ENCODE assay signal across 9 mouse cellular contexts in the genomic region with DNA sequence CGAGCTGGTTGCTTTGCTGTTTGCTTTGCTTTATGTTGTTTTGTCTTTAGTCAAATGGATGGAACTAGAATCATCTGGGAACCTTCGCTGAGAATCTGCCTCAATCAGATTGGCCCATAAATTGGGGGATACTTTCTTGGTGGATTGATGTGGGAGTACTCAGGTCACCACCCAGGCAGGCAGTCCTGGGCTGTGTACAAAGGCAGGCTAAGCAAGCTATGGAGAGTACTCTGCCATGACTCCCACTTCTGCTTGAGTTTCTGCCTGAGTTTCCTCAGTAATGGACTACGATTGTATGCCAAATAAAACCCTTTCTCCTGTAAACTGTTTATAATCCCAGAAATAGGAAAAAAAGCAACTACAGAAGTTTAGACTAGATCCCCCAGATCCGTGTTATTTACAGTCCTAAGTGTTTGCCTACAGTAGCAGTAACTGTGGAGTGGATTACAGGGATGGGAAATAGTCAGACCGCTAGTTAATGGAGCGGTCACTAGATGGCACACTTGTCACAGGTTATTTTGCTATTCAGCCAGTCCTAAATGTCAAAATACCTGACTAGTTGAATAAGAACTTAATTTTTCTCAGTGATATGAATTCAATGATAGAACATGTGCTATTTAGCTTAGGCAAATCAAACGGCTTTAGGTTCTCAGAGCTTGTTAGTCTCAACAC. TPM values are rescaled to one million over a fixed set of nuclear protein-coding genes. Genes with fewer than 3 reads are reported as not detected.
DNase-seq lines count a peak whose midpoint lies in the region; ATAC-seq and TF ChIP-seq lines count a peak whose summit lies in the region.
"Had no signal": no experiment of that assay in that cellular context is flagged by ENCODE, and none has a peak within 500 bp of the region (broad histone marks: within the 10 kb centered on the region; RNA-seq: fewer than 3 reads in every experiment).

No protein-coding gene starts in this region.

- no peaks in the 10 kb centered on the region for H3K36me3 ChIP-seq in CH12.LX (replicated peaks in 1 of 2; ENCODE audit: control insufficient read depth in 1 of 2, insufficient read depth in 1 of 2, low read length in 1 of 2)
- H3K36me3 ChIP-seq in hindbrain, postnatal 0 days (ENCODE audit: insufficient read depth, low read length) = no peaks in the 10 kb centered on the region
- H3K36me3 ChIP-seq in midbrain, embryonic 12.5 days = no peaks in the 10 kb centered on the region
- H3K36me3 ChIP-seq: embryonic facial prominence, embryonic 15.5 days had no signal

- in situ Hi-C loops in CH12.LX (cut with MboI; ENCODE audit: low pct_ligation_motif_present, low pct_unique_long_range_greater_than_20kb, low sequenced_read_pairs) = loop anchor here (5.0 kb wide), 1 partner anchor 559 kb away; no protein-coding TSS in a partner anchor

- TF ChIP-seq RAD21 in CH12.LX (IDR thresholded peaks at IDR 0.05; ENCODE audit: low read depth, low read length) = peak; percentile 97

- H3K4me1 ChIP-seq in CH12.LX (ENCODE audit: control insufficient read depth in 1 of 2, insufficient read depth in 2 of 2) = peaks cover 5 to 24% of the 10 kb centered on the region in 2 experiments; a peak in 3 of 4 replicates
- H3K4me1 ChIP-seq in hindbrain, postnatal 0 days (ENCODE audit: insufficient read depth, low read length) = no peaks in the 10 kb centered on the region
- no peaks in the 10 kb centered on the region for H3K4me1 ChIP-seq in midbrain, embryonic 12.5 days
- H3K4me1 ChIP-seq: embryonic facial prominence, embryonic 15.5 days had no signal

- no peak overlapping the region for H3K27ac ChIP-seq in CH12.LX (ENCODE audit: insufficient read depth, low read depth)
- no peak overlapping the region for H3K27ac ChIP-seq in hindbrain, postnatal 0 days
- no peak overlapping the region for H3K27ac ChIP-seq in midbrain, embryonic 12.5 days (replicated peaks)
- H3K27ac ChIP-seq: embryonic facial prominence, embryonic 15.5 days had no signal

- no peak overlapping the region for H3K9ac ChIP-seq in CH12.LX (ENCODE audit: insufficient read depth, low read depth)
- no peak overlapping the region for H3K9ac ChIP-seq in hindbrain, postnatal 0 days (replicated peaks; ENCODE audit: low read length)
- no peak overlapping the region for H3K9ac ChIP-seq in midbrain, embryonic 12.5 days (replicated peaks)
- H3K9ac ChIP-seq: embryonic facial prominence, embryonic 15.5 days had no signal

- TF ChIP-seq EP300 in CH12.LX (IDR thresholded peaks at IDR 0.05; ENCODE audit: low read length) = no peak

- dilution Hi-C loops in CH12.LX (cut with MboI; ENCODE audit: extremely low pct_ligation_motif_present, extremely low pct_unique_long_range_greater_than_20kb, low sequenced_read_pairs) = no loop called here

- no peak overlapping the region for H3K4me3 ChIP-seq in CH12.LX (replicated peaks in 1 of 3; ENCODE audit: low read depth in 2 of 3, low read length in 2 of 3, poor library complexity in 1 of 3)
- no peak overlapping the region for H3K4me3 ChIP-seq in hindbrain, postnatal 0 days (ENCODE audit: low read length)
- no peak overlapping the region for H3K4me3 ChIP-seq in midbrain, embryonic 12.5 days
- H3K4me3 ChIP-seq: embryonic facial prominence, embryonic 15.5 days had no signal

- peaks cover 3% of the 10 kb centered on the region for H3K27me3 ChIP-seq in CH12.LX (replicated peaks)
- 0 out of 2 replicates have a peak, but pooled peaks cover 3% of the 10 kb centered on the region for H3K27me3 ChIP-seq in hindbrain, postnatal 0 days (ENCODE audit: insufficient read depth, low read length)
- peaks cover 6% of the 10 kb centered on the region; the same call in 1 of the 2 replicates for H3K27me3 ChIP-seq in midbrain, embryonic 12.5 days

- H3K9me3 ChIP-seq in CH12.LX (replicated peaks; ENCODE audit: low read length) = no peaks in the 10 kb centered on the region
- H3K9me3 ChIP-seq in hindbrain, postnatal 0 days (ENCODE audit: low read length) = no peaks in the 10 kb centered on the region
- no peaks in the 10 kb centered on the region for H3K9me3 ChIP-seq in midbrain, embryonic 12.5 days
- H3K9me3 ChIP-seq: embryonic facial prominence, embryonic 15.5 days had no signal

- 39% methylated on average over 7 of the region's 7 CpGs for WGBS in hindbrain, postnatal 0 days
- WGBS in midbrain, embryonic 12.5 days = 43% methylated on average over 7 of the region's 7 CpGs

- no peaks in the 10 kb centered on the region for H3K79me2 ChIP-seq in CH12.LX (replicated peaks; ENCODE audit: control insufficient read depth, extremely low read depth, insufficient read depth, poor library complexity, severe bottlenecking)

- TF ChIP-seq CTCF in CH12.LX (conservative IDR thresholded peaks at IDR 0.05 in 1 of 2, IDR thresholded peaks at IDR 0.05 in 1 of 2; ENCODE audit: low read depth in 2 of 2, low read length in 2 of 2) = peak; percentile 59 to 87
- TF ChIP-seq CTCF in brain, embryonic 14.5 days (IDR thresholded peaks at IDR 0.05; ENCODE audit: borderline replicate concordance, extremely low read depth, insufficient read depth, insufficient read length) = peak; percentile 61; the same call in 1 of the 2 replicates
- TF ChIP-seq CTCF in hindbrain, postnatal 0 days (IDR thresholded peaks at IDR 0.05; ENCODE audit: low read depth) = peak; percentile 75

- DNase-seq in kidney, adult 18-20 months = peak; percentile 7
- no peak for DNase-seq in kidney, adult 11 months
- peak; percentile 74 for DNase-seq in CH12.LX (ENCODE audit: extremely low read depth)
- DNase-seq in brain, embryonic 14.5 days (ENCODE audit: low read depth) = peak; percentile 82
- peak; percentile 82 for DNase-seq in hindbrain, postnatal 0 days (ENCODE audit: low spot score)
- DNase-seq in testis, postnatal 14 days (ENCODE audit: low spot score) = no peak
- no peak for DNase-seq in ovary, postnatal 36 days (ENCODE audit: low spot score)

- TF ChIP-seq POLR2A in CH12.LX (IDR thresholded peaks at IDR 0.05; ENCODE audit: low read depth, low read length) = no peak
- no peak for TF ChIP-seq POLR2A in brain, embryonic 14.5 days (IDR thresholded peaks at IDR 0.05; ENCODE audit: borderline replicate concordance, extremely low read depth, insufficient read depth, insufficient read length, poor library complexity, severe bottlenecking)

- ATAC-seq in hindbrain, postnatal 0 days = peak; percentile 61; the same call in 1 of the 2 replicates
- ATAC-seq in midbrain, embryonic 12.5 days (ENCODE audit: low FRiP score, low read depth) = peak; percentile 44; the same call in 1 of the 2 replicates

- H3K4me2 ChIP-seq in CH12.LX (ENCODE audit: insufficient read depth, low read depth, poor library complexity, severe bottlenecking) = peak overlapping the region; percentile 26; the same call in 1 of the 2 replicates
- no peak overlapping the region for H3K4me2 ChIP-seq in hindbrain, postnatal 0 days (ENCODE audit: low read depth, low read length)
- H3K4me2 ChIP-seq in midbrain, embryonic 12.5 days (replicated peaks) = no peak overlapping the region
- H3K4me2 ChIP-seq: embryonic facial prominence, embryonic 15.5 days had no signal

TF ChIP-seq in CH12.LX, 34 proteins besides CTCF, POLR2A, EP300 and RAD21:
- TF ChIP-seq SMC3 (IDR thresholded peaks at IDR 0.05; ENCODE audit: low read depth, low read length) = peak; percentile 79
- peak; percentile 45 for TF ChIP-seq ZC3H11A (IDR thresholded peaks at IDR 0.05; ENCODE audit: low read depth, low read length)
- 0 out of 2 replicates have a peak, but pooled peaks have one; percentile 21 for TF ChIP-seq IRF4 (IDR thresholded peaks at IDR 0.05; ENCODE audit: low read depth, low read length)
- TF ChIP-seq ZKSCAN1 (IDR thresholded peaks at IDR 0.05; ENCODE audit: borderline replicate concordance, low read depth, low read length) = no peak
TF ChIP-seq in CH12.LX: peak in this region for 3.

RNA-seq across cellular contexts. Expression of a gene that starts 8.8 kb away (rescaled TPM):
- total RNA-seq in CH12.LX (2012; rRNA removed) = 107 and 114 TPM in 2 replicates
- total RNA-seq in CH12.LX (2014; rRNA removed) = 217 and 256 TPM in 2 replicates
- polyA plus RNA-seq in CH12.LX (2012; ENCODE audit: insufficient read length, low read depth) = 189 and 214 TPM in 2 replicates
- polyA plus RNA-seq in brain, embryonic 14.5 days (2012; rRNA removed) = 43.5 and 45.4 TPM in 2 replicates
- total RNA-seq in hindbrain, postnatal 0 days (2014; rRNA removed) = 23.8 and 29.2 TPM in 2 replicates
- 33.1 and 34.7 TPM in 2 replicates for polyA plus RNA-seq in hindbrain, postnatal 0 days (2015; fragmentation: Nextera tagmentation; extraction: Ambion mirVana)
- 67.9 and 78.9 TPM in 2 replicates for polyA plus RNA-seq in midbrain, embryonic 12.5 days (2016; fragmentation: Nextera tagmentation; extraction: Ambion mirVana)

Comparison
In these comparisons a context has a peak if more than half of its experiments do, and no peak if none do; other contexts are left out.
1. DNase-seq: peak in kidney, adult 18-20 months (single experiment), CH12.LX (single experiment), brain, embryonic 14.5 days (single experiment) and hindbrain, postnatal 0 days (single experiment); none in kidney, adult 11 months (single experiment), testis, postnatal 14 days (single experiment) and ovary, postnatal 36 days (single experiment).
2. Peak in every context shown above with its lines, with median percentiles within 50 percentile points of each other: CTCF ChIP-seq.